Mouse (Mus musculus) ES-E14 (cell line): ENCODE measurements around the gene 4930519G04Rik.

ENCODE experiments used
- CHD2 ChIP-seq: IDR thresholded peaks from 2 replicates; pipeline ENCODE4 v1.6.1; 2014; ENCODE audit warnings: mild to moderate bottlenecking, low read depth, low read length, inconsistent platforms
- HCFC1 ChIP-seq: IDR thresholded peaks from 2 replicates; pipeline ENCODE4 v1.6.1; 2012; ENCODE audit warnings: low read length, inconsistent platforms, borderline replicate concordance; ENCODE audit not compliant: insufficient read depth
- MAFK ChIP-seq: IDR thresholded peaks from 2 replicates; pipeline ENCODE4 v1.6.1; 2014; ENCODE audit warnings: mild to moderate bottlenecking, low read depth, low read length, inconsistent platforms; ENCODE audit not compliant: insufficient read depth
- ZC3H11A ChIP-seq: IDR thresholded peaks from 2 replicates; pipeline ENCODE4 v1.6.1; 2012; ENCODE audit warnings: low read depth, mild to moderate bottlenecking, inconsistent platforms, low read length, borderline replicate concordance

- TF ChIP-seq MAFK: no peak
- TF ChIP-seq CHD2: no peak
- no peak for TF ChIP-seq ZC3H11A
- no peak for TF ChIP-seq HCFC1
These were observed 60.2 kb downstream of the 4930519G04Rik start for GRCm38 (mm10) chr5:114913686-114914085.
